Mouse (Mus musculus): Measurements from ENCODE around the gene Saa1. TPM values are rescaled to one million over a fixed set of nuclear protein-coding genes. Genes with fewer than 3 reads are reported as not detected.

Gene Saa1
- polyA plus RNA-seq, 1 experiment from 2014 or later = not detected

- H3K4me2 ChIP-seq (ENCODE audit: low read length) = peak within 1 kb of the TSS; percentile 59
- H3K36me3 ChIP-seq (ENCODE audit: control insufficient read depth, insufficient read depth) = peaks cover 9% of the 10 kb centered on the region
- no peaks in the 10 kb centered on the region for H3K9me3 ChIP-seq (ENCODE audit: control insufficient read depth, low read length)
- H3K27me3 ChIP-seq (replicated peaks; ENCODE audit: control insufficient read depth, insufficient read depth, low read length) = no peaks in the 10 kb centered on the region
- peak within 1 kb of the TSS; percentile 90 for H3K4me3 ChIP-seq (replicated peaks; ENCODE audit: low read length)
- H3K9ac ChIP-seq (replicated peaks; ENCODE audit: low read depth, low read length) = peak within 1 kb of the TSS; percentile 94
- WGBS = 0% methylated on average over 38 of the region's 38 CpGs
- peaks cover 9% of the 10 kb centered on the region for H3K4me1 ChIP-seq (replicated peaks; ENCODE audit: control insufficient read depth, insufficient read depth, low read length)
- ATAC-seq = peak; percentile 98
- peak within 1 kb of the TSS; percentile 82 for H3K27ac ChIP-seq (ENCODE audit: low read length)
Observed at GRCm38 (mm10) chr7:46710390-46710844, 32.4 kb downstream of the Saa1 start, which contains the start of gene Saal1. Gene Saal1 (minus strand): TSS chr7:46710680.

- Histone ChIP-seq H3K4me2 (ENCODE audit: low read length) (no peak overlapping the region), H3K4me1 (replicated peaks; ENCODE audit: control insufficient read depth, insufficient read depth, low read length) (no peaks in the 10 kb centered on the region), H3K9ac (replicated peaks; ENCODE audit: low read depth, low read length) (no peak overlapping the region), H3K4me3 (replicated peaks; ENCODE audit: low read length) (no peak overlapping the region), H3K27ac (ENCODE audit: low read length) (no peak overlapping the region), H3K36me3 (ENCODE audit: control insufficient read depth, insufficient read depth) (peaks cover 25% of the 10 kb centered on the region), H3K9me3 (ENCODE audit: control insufficient read depth, low read length) (no peaks in the 10 kb centered on the region), H3K27me3 (replicated peaks; ENCODE audit: control insufficient read depth, insufficient read depth, low read length) (no peaks in the 10 kb centered on the region)
- 86% methylated on average over 6 of the region's 6 CpGs for WGBS
- ATAC-seq = no peak
Observed at GRCm38 (mm10) chr7:46700521-46701025, 42.2 kb downstream of the Saa1 start.

GRCm38 (mm10) chr7:46696754-46697153, 46.0 kb downstream of the Saa1 start:
- Histone ChIP-seq H3K4me1 (replicated peaks; ENCODE audit: control insufficient read depth, insufficient read depth, low read length) (no peaks in the 10 kb centered on the region), H3K27ac (ENCODE audit: low read length) (no peak overlapping the region), H3K4me2 (ENCODE audit: low read length) (no peak overlapping the region), H3K36me3 (ENCODE audit: control insufficient read depth, insufficient read depth) (peaks cover 21% of the 10 kb centered on the region), H3K4me3 (replicated peaks; ENCODE audit: low read length) (no peak overlapping the region), H3K9ac (replicated peaks; ENCODE audit: low read depth, low read length) (no peak overlapping the region), H3K27me3 (replicated peaks; ENCODE audit: control insufficient read depth, insufficient read depth, low read length) (no peaks in the 10 kb centered on the region), H3K9me3 (ENCODE audit: control insufficient read depth, low read length) (no peaks in the 10 kb centered on the region)
- ATAC-seq = no peak
- 100% methylated on average over 1 of the region's 1 CpGs for WGBS

Other genes starting within 250 kb of the Saa1 start
- gene Sergef, start 103.2 kb downstream of the Saa1 start, polyA plus RNA-seq (2015; fragmentation: Nextera tagmentation; extraction: Ambion mirVana) = 27.2 and 32.6 TPM in 2 replicates
- 0.35 and 0.93 TPM in 2 replicates for gene Tph1, start 70.4 kb downstream of the Saa1 start, polyA plus RNA-seq (2015; fragmentation: Nextera tagmentation; extraction: Ambion mirVana)
- gene Saal1, start 32.3 kb downstream of the Saa1 start, polyA plus RNA-seq (2015; fragmentation: Nextera tagmentation; extraction: Ambion mirVana) = 20.8 and 22.3 TPM in 2 replicates
- gene Saa3, start 27.3 kb downstream of the Saa1 start, polyA plus RNA-seq (2015; fragmentation: Nextera tagmentation; extraction: Ambion mirVana) = 0.33 TPM in 1 of 2 replicates, not detected in the other
- gene Saa4, start 10.4 kb downstream of the Saa1 start, polyA plus RNA-seq (2015; fragmentation: Nextera tagmentation; extraction: Ambion mirVana) = not detected in 2 replicates
- gene Saa2, start 8.8 kb upstream of the Saa1 start, polyA plus RNA-seq (2015; fragmentation: Nextera tagmentation; extraction: Ambion mirVana) = not detected in 2 replicates
- gene Hps5, start 53.1 kb upstream of the Saa1 start, polyA plus RNA-seq (2015; fragmentation: Nextera tagmentation; extraction: Ambion mirVana) = 16.9 and 17.7 TPM in 2 replicates
- 52.3 and 56.7 TPM in 2 replicates for gene Gtf2h1, start 53.1 kb upstream of the Saa1 start, polyA plus RNA-seq (2015; fragmentation: Nextera tagmentation; extraction: Ambion mirVana)
- 782 and 824 TPM in 2 replicates for gene Ldha, start 98.5 kb upstream of the Saa1 start, polyA plus RNA-seq (2015; fragmentation: Nextera tagmentation; extraction: Ambion mirVana)
- 0.20 TPM in 1 of 2 replicates, not detected in the other for gene Ldhc, start 118.2 kb upstream of the Saa1 start, polyA plus RNA-seq (2015; fragmentation: Nextera tagmentation; extraction: Ambion mirVana)
- gene Tsg101, start 177.0 kb upstream of the Saa1 start, polyA plus RNA-seq (2015; fragmentation: Nextera tagmentation; extraction: Ambion mirVana) = 424 and 426 TPM in 2 replicates
- gene Uevld, start 215.5 kb upstream of the Saa1 start, polyA plus RNA-seq (2015; fragmentation: Nextera tagmentation; extraction: Ambion mirVana) = 7.7 and 8.9 TPM in 2 replicates
- not detected in 2 replicates for gene Gm9999, start 240.6 kb upstream of the Saa1 start, polyA plus RNA-seq (2015; fragmentation: Nextera tagmentation; extraction: Ambion mirVana)

All from forebrain, embryonic 16.5 days (tissue).